Mouse (Mus musculus) v-Abl transformed pro-B cells (cell line): ENCODE data around the gene Pla1a.

Source experiments
- in situ Hi-C, 2 experiments: fragments of 400-800 bp; cut with MboI; formaldehyde crosslinking; loops; one replicate each; pipeline ENCODE4 v1.15.1; 2025; ENCODE audit not compliant: unreplicated experiment in 2 of 2

The Pla1a gene

GRCm38 (mm10) chr16:38373941-38374340 lies 59.0 kb downstream of the Pla1a start:
- in situ Hi-C loops = loop anchor here in 1 of 2 experiments (10.0 kb wide), 1 partner anchor 91 kb away; no protein-coding TSS in a partner anchor

- in situ Hi-C loops = loop anchor here in 1 of 2 experiments (10.0 kb wide), 1 partner anchor 91 kb away; no protein-coding TSS in a partner anchor
Observed at GRCm38 (mm10) chr16:38373439-38373838, 59.5 kb downstream of the Pla1a start.

- in situ Hi-C loops = loop anchor here in 1 of 2 experiments (10.0 kb wide), 1 partner anchor 92 kb away; no protein-coding TSS in a partner anchor
Observed at GRCm38 (mm10) chr16:38372876-38373275, 60.1 kb downstream of the Pla1a start.

GRCm38 (mm10) chr16:38371705-38372296 lies 61.1 kb downstream of the Pla1a start:
- in situ Hi-C loops = loop anchor here in 1 of 2 experiments (10.0 kb wide), 1 partner anchor 93 kb away; no protein-coding TSS in a partner anchor

- in situ Hi-C loops = loop anchor here in 1 of 2 experiments (10.0 kb wide), 1 partner anchor 94 kb away; no protein-coding TSS in a partner anchor
Observed at GRCm38 (mm10) chr16:38370633-38371374, 62.1 kb downstream of the Pla1a start.

- in situ Hi-C loops = loop anchor here in 1 of 2 experiments (10.0 kb wide), 1 partner anchor 95 kb away; no protein-coding TSS in a partner anchor
Observed at GRCm38 (mm10) chr16:38369992-38370484, 62.9 kb downstream of the Pla1a start.

- in situ Hi-C loops = no loop called here
Observed at GRCm38 (mm10) chr16:38369431-38369830, 63.5 kb downstream of the Pla1a start.

GRCm38 (mm10) chr16:38369000-38369399 lies 63.9 kb downstream of the Pla1a start:
- in situ Hi-C loops = no loop called here

- in situ Hi-C loops = no loop called here
Observed at GRCm38 (mm10) chr16:38368336-38368735, 64.6 kb downstream of the Pla1a start.

- in situ Hi-C loops = no loop called here
Observed at GRCm38 (mm10) chr16:38366231-38366630, 66.7 kb downstream of the Pla1a start.

GRCm38 (mm10) chr16:38365390-38365789 lies 67.6 kb downstream of the Pla1a start:
- in situ Hi-C loops = no loop called here

GRCm38 (mm10) chr16:38363657-38364056 lies 69.3 kb downstream of the Pla1a start:
- in situ Hi-C loops = no loop called here

GRCm38 (mm10) chr16:38363256-38363595 lies 69.7 kb downstream of the Pla1a start:
- in situ Hi-C loops = no loop called here

- in situ Hi-C loops = no loop called here
Observed at GRCm38 (mm10) chr16:38362493-38363255, 70.3 kb downstream of the Pla1a start.

- in situ Hi-C loops = no loop called here
Observed at GRCm38 (mm10) chr16:38361933-38362332, 71.0 kb downstream of the Pla1a start, which contains the start of gene Popdc2. Gene Popdc2, plus strand, starts transcription at chr16:38362209.

- in situ Hi-C loops = no loop called here
Observed at GRCm38 (mm10) chr16:38360317-38360716, 72.6 kb downstream of the Pla1a start.

GRCm38 (mm10) chr16:38359857-38360256 lies 73.1 kb downstream of the Pla1a start:
- in situ Hi-C loops = no loop called here

- in situ Hi-C loops = no loop called here
Observed at GRCm38 (mm10) chr16:38359241-38359640, 73.7 kb downstream of the Pla1a start.

- in situ Hi-C loops = no loop called here
Observed at GRCm38 (mm10) chr16:38358256-38358812, 74.6 kb downstream of the Pla1a start.

- in situ Hi-C loops = no loop called here
Observed at GRCm38 (mm10) chr16:38354185-38354913, 78.6 kb downstream of the Pla1a start.
